Mouse (Mus musculus) kidney, postnatal 25 days (tissue): ENCODE measurements around the gene Pigyl.

ENCODE experiments used
- DNase-seq, 2 experiments: peaks; one replicate each; pipeline ENCODE4 v3.0.0; 2021; ENCODE audit warnings: mixed read lengths in 2 of 2

The Pigyl gene

DNA sequence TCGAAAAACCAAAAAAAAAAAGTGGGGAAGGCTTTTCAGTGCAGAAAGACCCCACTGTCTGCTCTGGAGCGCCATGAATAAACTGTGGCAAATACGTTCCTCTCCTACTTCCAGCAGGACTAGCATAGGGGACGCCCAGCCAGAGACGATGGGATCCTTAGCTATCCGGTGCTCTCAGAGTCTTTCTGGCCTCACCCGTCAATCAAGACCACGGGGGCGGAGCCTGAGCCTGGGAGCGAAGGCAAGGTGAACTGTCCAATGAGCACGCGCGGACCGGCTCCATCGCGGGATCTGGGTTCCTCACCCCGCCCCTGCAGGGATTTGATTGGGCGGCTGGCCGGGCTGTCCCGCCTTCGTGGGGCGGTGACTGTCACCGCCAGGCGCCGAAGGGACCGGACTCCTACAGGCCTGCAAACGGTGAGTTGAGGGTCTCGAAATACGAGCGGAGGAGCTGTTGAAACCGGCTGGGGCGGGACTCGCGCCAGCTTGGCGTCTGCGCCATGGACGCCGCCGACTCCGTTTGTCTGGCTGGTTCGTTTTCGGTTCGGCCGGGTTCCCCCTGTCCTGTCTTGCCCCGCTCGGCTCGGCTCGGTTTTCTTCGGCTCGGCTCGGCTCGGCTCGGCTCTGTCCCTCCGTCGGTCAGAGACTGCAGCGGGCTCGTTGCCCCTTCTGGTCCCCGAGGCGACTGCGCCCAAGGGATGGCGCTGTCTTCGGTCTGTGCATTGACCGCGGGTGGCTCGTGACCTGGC lies at the start of gene Pigyl:
Gene Pigyl (plus strand): TSS at position 350 of the 749 bp plus-strand sequence.
- DNase-seq = peak; percentile 100

DNA sequence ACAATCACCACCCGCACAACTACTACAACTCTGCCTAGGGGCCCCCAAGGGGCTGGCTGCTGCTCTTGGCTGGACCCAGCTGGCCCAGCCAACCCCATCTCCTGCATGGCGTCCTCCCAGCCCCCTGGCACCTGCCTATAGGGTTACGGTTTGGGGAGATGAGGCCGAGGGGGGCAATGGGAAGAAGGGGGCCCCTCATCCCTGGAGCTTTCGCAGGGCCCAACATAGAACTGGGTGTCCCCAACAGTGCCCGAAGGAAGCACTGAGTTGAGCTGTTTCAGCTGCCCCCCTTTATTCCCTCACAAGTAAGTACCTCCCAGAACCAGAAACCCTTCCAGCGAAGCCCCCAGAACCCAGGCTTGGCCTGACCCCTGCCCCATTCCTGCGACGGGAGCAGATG lies 48.5 kb upstream of the Pigyl start:
- DNase-seq = no peak

DNA sequence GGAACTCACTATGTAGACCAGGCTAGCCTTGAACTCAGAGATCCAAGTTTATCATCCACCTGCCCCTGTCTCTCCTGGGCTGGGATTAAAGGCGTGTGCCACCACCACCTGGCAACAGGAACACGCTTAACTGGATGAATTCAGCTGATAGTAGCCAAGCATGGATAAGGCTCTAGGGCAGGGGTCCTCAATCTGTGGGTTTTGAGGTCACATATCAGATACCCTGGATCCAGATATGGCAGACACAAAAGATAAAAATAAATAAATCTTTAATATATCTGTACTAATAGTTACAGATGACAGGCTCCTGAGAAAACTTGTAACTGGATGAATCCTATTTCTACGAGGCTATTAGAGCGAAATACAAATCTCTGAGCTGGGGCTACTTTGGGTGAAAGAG lies 41.0 kb upstream of the Pigyl start:
- DNase-seq = no peak

DNA sequence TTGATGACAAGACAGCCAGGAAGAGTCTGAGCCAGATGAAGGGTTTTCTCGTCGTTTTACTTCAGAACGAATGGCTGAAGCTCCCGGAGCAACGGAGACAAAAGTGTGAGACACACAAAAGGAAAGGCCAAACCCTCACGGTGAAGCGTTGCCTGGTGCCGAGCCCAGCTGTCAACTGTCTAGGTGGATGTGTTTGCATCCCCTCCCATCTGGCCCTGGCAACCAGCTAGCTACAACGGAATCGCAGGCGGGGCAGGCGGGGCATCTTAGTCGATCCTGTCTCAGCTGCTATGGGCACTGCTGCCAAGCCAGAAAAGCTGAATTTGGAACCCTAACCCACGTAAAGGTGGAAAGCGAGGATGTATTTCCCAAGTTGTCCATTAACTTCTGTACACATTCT lies 40.6 kb upstream of the Pigyl start:
- DNase-seq = no peak

DNA sequence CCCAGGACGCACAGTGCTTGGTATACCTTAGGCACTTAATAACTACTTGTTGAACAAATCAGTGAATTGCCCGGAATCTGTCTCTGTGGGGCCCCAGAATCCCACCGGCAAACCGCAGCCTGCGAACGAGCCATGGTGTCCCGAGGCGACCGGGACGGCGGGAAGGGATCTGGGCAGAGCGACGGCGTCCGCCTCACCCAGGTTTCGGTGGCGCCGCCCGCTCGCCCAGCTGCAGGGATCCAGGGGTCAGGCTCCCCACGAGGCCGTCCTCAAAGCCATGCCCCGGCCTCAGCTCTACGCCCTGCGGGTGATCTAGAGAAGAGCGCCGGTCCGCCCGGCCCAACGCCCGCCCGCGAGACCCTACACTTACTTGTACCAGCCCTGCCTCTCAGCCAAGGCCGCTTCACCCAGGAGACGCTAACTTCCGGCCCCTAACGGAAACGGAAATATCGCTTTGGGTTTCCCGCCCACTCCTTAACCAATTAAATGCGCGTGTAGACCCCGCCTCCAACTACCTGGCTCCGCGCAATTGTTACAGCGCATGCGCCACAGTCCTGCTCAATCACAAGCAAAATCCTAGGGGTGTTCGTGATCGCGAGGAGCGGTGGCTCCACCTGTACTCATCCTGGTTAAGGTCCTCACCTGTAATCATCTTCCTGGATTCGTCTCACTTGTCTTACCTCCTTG lies 39.8 kb upstream of the Pigyl start, which contains the start of gene Elof1:
Gene Elof1 (minus strand): TSS at position 433 of the 687 bp plus-strand sequence.
- peak; percentile 96 to 97 for DNase-seq

DNA sequence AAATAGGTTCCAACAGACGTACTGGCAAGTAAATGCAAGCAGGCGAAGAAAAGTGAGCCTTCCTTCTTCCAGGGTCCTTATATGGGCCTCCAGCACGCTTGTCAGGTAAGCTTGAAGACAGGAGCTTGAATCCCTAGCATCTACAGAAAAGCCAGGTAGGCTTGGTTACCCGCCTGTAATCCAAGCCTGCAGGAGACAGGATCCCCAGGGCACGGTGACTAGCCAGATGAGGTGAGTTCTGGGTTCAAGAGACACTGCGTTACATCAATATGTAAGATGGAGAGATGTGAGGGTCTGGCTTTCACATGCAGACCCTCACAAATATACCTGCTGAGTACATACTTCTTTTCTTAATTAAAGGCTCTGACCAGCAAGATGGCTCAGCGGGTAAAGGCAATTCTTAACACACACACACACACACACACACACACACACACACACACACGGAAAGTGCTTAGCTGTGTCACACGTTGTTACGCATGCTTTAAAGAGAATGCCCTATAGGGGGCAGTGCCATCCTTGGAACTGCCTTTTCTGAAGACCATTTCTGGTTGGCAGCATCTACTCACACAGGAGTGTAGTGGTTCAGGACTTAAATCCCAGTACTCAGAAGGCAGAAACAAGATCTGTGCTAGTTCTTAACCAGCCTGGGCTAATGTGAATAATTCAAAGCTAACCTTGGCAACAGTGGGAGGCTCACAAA lies 38.7 kb upstream of the Pigyl start:
- peak; percentile 64 to 73 for DNase-seq

DNA sequence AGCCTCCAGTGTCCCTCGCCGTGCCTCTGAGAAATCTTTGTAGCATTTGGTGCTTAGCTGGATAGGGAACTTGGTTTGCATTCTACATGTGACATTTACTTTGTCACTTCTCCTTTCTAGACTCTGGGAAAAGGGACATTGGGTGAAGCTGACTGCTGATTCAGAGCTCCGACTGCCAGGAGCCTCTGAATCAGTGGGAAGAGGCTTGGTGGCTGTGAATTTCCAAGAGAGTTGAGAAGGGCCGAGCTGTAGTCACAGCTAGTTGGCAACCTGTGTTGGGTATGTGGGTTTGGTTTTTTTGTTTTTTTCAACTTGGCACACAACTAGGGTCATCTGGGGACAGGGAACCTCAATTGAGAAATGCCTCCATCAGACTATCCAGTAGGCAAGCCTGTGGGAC lies 37.1 kb upstream of the Pigyl start:
- no peak for DNase-seq

DNA sequence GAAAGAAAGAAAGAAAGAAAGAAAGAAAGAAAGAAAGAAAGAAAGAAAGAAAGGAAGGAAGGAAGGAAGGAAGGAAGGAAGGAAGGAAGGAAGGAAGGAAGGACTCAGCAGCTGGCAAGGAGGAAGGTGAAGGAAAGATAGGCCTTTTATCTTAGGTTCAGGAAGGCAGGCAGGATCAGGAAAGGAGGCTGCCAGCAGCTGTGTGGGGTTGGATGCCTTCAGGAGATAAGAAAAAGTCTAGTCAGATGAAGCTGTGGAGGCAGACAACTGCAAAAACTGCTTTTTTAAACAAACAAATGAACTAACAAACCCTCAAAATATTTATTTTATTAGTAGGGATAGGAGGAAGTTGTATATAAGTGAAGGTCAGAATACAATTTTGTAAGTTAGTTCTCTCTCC lies 35.1 kb upstream of the Pigyl start:
- no peak for DNase-seq

DNA sequence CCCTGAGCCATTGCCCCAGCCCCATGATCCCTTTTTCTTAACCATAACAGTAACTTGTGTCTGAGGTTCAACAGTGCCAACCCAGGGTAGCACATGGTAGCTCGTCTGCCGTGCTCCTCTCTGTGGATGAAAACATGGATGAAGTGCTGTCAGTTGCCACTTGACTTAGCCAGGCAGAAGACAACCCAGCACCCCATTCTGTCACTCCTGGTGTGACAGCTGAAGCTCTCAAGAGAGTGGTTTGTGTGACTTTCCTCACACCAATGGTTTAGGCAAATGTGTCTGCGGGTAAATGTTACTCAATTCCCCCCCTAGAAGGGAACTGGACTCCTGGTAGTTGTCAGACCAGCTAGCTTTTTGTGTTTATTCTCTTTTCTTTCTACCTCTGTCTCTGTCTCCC lies 34.6 kb upstream of the Pigyl start:
- no peak for DNase-seq

DNA sequence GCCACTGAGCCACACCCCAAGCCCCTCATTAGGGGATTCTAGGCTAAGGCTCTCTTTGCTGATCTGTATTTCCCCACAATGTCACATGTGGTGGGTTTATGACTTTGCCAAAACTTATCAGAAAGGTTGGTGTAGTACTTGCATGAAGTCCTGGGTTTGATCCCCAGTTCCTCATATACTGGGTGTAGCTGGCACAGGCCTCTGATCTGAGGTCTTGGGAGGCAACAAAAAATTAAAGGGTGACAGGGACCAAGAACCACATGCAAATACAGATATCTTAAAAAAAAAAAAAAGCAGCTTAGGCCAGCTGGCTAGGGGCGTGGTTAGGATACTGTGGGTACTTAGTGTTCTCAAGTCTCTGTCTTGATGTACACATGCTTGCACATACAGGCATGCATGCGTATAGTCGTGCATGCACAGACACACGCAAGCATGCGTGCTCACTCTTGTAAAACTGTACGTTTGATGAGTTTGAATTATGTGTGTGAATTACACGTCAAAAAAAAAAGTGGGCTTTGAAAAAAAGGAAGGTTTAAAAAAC lies 33.5 kb upstream of the Pigyl start:
- DNase-seq = no peak

DNA sequence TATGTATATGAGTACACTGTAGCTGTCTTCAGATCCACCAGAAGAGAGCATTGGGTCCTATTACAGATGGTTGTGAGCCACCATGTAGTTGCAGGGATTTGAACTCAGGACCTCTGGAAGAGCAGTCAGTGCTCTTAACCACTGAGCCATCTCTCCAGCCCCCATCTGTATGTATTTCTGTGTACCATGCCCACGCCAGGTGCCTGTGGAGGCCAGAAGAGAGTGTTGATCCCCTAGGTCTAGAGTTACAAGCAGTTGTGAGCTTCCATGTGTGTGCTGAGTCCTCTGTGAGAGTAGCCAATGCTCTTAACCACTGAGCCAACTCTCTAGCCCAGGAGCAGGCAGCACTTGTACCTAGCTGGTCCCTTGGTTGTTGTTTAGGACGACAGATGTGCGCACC lies 32.5 kb upstream of the Pigyl start:
- no peak for DNase-seq

DNA sequence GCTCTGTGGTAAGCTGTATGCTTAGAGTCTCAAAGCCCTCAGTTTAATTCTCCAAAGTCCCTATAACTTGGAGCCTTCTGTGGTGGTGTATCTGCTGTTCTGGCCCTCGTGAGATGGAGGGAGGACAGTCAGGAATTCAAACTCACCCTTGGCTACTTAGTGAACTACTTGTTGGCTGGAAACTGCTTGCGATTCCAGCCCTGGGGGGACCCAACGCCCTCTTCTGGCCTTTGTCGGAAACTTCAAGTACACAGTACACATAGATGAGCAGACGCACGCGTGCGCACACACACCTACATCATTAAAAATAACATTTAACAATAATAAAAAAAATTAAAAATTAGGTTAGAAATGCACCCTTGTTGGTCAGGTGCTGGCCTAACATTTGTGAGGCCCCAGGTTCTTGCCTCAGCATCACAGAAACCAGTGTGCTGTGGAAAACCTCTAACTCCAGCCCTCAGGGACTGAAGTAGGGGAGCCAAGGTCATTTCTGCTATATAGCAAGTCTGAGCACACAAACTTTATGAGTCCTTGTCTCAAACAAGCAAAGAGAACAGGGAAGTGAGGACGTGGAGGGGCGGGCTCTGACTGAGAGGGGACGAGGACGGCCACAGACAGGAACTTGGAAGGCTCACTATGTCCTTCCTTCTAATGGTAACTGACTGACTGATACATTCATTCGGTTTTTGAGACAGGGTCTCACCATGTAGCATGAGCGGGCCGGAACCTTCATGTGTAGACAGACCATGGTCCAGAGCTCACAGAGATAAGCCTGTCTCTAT lies 31.2 kb upstream of the Pigyl start:
- DNase-seq = no peak

DNA sequence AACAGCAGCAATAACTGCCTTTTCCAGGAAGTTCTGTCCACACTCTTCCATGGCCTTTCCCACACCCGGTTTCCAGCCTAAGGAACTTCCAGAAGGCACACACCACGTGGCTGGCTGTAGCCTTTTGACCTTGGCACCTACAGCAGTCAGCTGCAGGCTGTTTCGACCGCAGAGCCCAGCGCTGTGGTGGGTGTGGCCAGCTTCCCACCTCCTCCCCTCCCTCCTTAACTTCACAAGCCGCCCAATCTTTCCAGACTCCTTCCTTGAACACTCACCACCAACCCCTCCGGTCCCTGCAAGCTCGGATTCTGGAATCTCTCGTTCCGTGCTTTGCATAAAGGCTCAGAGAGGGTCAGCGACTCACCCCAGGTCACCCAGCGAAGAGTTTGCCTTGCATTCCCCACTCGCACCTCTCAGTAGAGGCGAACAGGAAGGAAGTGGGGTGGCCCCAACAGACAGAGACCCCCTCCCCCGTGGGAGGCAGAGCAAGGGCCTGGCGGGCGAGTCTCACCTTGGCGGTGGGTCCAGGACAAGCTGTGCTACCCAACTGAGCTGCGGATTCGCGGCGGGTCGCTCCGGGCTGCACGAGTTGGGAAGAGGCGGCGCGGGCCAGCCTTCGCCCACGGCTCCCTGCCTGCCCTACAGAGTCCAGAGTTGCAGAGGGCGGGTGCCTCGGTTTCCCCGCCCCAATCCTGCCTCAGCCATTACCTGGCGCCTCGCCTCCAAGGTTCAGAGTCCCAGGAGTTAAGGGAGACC lies 25.2 kb upstream of the Pigyl start:
- peak; percentile 75 to 83 for DNase-seq

DNA sequence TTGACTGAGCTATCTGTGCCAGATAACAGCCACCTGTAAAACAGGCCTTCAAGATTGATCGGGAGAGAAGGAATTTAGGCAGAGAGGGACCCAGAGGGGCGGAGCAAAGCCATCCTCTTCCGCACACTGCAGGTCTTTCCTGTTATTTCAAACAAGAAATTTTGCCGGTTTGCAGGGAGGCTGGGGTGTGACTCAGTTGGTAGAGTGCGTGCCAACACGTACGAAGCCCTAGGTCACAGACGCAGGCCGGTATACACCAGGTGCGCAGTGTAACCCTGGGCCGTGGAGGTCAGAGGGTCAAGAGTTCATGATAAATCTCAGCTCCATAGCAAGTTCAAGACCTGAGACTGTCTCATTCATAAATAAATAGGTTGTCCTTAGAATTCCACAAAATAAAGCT lies 24.4 kb upstream of the Pigyl start:
- DNase-seq = no peak

DNA sequence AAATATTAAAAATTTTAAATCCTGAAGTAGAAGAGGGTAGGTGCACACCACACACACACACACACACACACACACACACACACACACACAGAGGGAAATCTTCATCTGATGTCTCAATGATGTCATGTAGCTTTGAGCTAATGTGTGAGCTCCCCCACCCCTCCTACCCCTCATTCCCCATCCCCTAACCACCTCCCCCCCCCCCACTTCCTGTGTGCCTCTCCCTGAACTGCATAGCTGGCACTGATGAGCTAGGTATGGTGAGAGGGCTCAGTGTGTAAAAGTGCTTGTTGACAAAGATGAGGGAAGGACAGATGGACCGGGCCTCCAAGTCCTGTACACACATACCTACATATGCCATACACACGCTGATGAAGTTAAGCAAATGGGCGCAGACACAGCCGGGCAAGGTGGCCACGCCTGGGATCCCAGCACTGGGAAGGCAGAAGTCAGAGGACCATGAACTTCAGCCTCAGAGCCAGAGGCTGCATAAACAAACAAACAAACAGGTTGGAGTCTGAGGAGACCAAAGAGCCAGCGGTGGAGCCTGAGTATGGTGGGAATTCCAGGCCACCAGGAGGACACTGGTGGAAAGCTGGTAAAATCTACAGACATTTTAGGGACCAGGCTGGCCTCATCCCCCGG lies 22.3 kb upstream of the Pigyl start:
- no peak for DNase-seq

DNA sequence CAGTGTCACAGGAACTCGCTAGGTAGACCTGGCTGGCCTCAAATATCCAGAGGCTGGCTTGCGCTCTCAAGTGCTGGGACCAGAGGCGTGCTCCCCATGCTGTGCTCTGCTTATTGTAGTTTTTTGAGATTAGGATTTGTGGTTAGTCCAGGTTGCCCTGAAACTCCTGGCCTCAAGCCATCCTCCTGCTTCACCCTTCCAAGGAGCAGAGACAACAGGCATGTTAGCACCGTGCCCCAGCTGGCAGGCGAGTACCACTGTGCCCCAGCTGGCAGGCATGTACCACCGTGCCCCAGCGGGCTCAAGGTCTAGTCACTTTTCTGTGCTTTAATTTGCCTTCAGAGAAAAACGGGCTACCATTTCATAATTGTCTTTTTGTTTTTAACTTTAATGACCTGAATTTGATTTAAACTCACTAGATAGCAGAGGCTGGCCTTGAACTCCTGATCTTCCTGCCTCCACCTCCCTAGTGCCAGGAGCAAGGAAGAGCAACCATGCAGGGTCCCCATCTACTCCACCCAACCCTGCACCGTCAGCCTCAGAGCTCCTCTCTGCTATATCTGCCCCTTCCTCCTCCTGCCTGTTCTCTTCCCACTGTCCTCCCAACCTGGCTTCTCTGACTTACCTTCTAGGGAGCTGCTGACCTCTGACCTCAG lies 21.5 kb upstream of the Pigyl start:
- no peak for DNase-seq

DNA sequence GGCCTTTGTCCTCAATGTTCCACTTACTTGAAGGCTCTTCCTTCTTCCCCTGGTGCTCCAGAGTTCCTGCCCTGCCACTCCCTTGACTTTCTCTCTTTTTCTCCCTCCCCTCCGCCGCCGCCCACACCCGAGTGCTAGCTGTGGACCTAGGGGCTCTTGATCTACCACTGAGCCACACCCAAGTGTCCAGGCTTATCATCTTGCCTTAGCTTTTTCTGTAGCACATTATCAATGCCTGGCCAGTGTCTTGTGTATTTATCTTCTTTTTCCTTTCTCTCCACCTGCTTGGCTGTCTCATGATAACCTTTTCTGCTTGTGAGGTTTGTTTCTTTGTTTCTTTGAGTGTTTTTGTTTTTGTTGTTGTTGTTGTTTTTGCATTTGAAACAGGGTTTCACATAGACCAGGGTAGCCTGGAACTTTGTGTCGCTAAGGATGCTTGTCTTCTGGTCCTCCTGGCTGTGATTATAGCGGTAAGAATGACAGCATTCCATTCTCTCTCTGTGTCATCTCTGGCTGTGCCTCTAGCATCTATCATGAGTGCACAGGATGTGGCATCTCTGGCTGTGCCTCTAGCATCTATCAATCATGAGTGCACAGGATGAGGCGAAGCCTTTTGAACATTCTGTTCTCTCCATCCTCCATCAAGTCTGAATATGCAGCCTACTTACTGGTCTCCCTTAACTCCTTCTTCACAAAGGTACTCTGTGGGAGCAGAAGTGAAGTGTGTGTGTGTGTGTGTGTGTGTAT lies 20.8 kb upstream of the Pigyl start, which contains the start of gene Acp5:
Gene Acp5 (minus strand): TSS at position 68 of the 747 bp plus-strand sequence.
- no peak for DNase-seq

DNA sequence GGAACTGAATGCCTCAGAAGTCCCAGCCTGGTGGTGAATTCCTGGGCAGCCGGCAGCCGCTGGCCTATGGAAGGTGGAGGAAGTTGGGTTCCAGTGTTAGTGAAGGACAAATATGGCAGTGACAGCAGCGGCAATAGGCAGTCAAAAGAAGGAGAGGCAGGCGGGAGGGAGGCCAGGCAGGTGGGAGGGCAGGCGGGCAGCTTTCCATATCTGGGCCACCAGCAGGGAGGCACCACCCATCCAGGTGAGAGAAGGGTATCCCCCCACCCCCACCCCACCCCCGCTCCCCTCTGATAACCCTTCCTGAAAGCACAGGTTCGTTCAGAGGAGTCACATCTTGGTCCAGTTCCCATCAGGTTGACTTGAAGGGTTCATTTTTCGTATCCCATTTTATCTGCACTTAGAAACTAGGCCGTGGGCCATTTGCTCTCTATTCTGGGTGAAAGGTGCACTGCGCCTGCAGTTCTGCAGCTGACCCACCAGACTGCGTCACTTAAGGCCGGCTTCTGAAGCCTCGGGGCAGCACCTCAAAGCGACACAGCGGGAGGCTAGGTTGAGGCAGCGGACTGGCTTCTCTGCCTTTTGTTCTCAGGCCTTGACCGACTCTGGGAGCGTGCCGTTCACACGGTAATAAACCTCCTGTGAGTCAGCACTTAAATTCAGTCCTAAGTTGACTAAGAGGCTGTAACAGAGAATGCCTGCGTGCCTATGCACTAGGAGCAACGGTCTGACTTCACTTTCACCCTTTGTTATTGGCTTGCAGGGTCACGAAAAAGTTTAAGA lies 19.7 kb upstream of the Pigyl start:
- no peak for DNase-seq

DNA sequence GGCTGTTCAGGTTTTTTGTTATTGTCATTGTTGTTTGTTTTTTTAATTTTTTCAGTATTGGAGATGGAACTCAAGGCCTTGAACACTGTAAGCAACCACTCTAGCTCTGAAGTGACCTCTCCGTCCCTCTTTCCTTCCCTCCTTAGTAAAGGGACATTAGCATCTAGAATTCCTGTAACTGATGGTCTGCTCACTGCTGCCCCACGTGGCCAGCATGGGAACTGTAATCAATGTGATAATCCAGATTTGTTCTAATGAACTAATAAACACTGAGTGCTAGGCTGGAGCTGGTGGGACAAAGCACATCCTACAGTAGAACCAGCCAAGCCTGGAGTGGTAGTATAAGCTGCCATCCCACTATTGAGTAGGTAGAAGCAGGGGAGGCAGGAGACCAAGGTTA lies 18.2 kb upstream of the Pigyl start:
- DNase-seq = peak in 1 of 2 experiments; percentile 59
